Mouse (Mus musculus) embryo, embryonic 9.5 days (tissue): ENCODE measurements around the gene Atp5l.
"Not testable (repeated sequence)": the region's sequence is repeated elsewhere in the genome, so short reads cannot be mapped to it uniquely, and the experiment has no call there.

Experiments used
- DNase-seq: peaks from one replicate; pipeline ENCODE4 v3.0.0-alpha.2; 2017; ENCODE audit errors: extremely low spot score

Atp5l gene

GRCm38 (mm10) chr9:44920374-44921122, at the start of gene Atp5l:
Gene Atp5l (minus strand): TSS chr9:44920742.
- DNase-seq = peak; percentile 93

DNA sequence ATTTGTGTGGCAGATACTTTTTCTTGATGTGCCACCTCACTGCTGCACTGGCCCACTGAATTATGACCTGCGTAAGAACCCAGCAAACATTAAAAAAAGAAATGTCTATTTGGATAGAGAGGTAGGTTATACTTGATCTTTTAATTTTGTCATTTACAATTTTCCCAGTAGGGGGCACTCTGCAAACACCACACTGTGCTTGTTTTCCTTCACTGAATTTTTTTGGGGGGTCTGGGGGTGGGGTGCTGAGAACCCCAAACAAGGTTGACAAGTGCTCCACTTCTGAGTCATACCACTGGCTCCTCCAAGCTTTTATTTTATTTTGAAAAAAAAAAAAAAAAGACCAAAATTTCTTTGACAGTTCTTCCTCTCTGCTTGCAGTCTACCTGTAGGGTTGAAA, 48.9 kb upstream of the Atp5l start:
- no peak for DNase-seq

DNA sequence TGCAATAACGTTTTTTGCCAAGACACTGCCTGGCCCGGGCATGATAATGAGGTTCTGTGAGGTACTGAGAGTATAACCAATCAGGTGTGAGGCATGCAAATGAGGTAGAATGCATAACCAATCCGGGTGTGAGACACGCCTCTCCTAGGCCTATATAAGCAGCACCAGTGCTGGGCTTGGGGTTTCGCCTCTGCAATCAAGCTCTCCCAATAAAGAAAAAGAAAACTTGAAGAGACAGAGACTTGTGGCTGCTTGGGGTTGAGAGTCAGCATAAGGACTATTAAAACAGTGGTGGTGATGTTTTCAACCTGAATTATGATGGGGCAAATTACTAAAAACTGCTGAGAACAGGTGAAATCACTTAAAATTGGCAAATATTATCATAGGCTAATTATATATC, 47.2 kb upstream of the Atp5l start:
- not testable (repeated sequence) for DNase-seq

GRCm38 (mm10) chr9:44966815-44967242, 46.3 kb upstream of the Atp5l start:
- DNase-seq = peak; percentile 69

DNA sequence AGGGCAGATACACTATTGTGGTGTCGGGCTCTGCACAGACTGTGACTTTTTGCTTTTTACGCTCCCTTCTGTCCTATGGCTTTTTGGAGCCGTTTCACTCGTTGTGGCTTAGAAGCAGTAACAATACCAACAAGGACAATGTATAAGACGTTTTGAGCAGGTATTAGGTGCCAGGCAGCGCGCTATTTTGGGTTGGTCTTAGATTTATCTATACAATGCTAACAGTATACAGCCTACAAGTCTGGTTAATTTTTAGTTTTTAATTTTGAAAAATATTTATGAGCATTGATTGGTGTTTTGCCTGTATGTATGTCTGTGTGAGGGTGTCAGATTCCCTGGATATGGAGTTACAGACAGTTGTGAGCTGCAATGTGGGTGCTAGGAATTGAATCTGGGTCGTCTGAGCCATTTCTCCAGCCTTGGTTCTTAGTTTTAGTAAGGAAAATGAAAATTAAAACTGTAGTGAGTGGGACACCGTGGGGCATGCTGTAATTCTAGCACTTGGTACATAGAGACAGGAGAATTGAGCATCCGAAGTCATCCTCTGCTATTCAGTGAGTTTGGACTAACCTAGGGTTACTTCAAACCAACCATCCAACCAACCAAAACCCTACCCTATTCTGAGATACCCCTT, 45.4 kb upstream of the Atp5l start:
- DNase-seq = no peak

DNA sequence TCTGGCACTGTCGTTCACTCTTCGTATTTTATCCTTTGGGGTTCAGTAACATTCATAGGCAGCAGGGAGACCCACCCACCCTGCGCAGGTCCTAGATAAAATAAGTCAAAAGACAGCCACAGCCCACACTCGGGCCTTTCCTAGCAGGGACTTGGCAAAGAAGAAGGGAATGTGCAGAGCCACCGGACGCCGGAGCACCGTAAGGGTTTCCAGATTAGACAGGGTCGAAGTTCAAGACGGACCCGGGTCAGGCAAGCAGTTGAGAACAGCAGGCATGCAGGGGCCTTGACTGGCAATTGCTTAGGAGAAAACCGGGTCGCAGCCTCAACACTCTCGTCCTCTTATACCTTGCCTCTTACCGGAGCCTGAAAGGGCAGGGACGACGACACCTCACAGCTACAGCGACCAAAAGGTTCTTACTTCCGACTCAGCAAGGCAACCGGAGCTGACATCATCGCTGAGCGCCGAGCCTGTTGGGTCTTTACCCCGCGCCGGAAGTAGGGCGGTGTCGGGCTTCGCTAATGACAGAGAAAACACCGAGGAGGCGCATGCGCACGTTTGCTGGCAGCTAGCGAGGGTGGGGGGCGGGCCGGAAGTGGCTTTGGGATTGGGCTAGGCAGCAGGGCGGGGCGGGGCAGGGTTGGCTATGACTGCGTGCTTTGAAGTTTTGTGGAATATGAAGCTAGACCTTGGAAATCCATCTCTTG, 44.7 kb upstream of the Atp5l start, which contains the start of gene Ube4a:
Gene Ube4a (minus strand): TSS at position 475 of the 707 bp plus-strand sequence.
- peak; percentile 100 for DNase-seq

DNA sequence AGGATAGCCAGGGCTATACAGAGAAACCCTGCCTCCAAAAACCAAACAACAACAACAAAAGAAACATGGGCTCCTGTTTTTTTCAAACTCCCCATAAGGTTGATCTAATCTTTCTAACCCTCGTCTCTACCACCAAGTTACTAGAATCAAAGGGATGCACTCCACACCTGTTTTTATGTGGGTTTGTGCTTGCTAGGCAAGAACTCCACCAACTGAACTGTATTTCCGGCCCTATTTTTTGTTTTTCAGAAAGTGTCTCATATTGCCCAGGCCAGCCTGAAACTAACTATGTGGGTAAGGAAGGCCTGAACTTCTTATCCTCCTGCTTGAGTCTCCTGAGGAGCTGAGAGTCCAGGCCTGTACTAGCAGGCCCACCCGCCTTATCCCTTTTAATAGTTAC, 33.9 kb upstream of the Atp5l start:
- DNase-seq = no peak

DNA sequence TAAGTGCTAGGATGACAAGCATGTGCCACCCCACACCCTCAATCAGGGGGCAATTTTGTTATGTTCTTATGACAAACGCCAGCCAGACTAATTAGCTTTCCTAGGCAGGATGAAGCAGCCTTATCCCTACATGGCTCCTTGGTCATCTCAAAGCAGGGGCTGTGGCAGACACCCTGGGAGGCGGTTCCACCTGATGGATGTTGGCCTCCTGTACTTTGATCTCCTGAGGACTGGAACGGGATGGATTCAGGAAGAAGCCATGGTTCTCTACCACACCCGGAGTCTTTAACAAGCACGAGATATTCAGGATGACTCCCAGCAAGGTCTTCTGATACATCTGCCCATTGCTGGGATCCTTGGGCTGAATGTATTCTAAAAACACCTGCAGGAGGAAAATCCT, 27.3 kb upstream of the Atp5l start:
- no peak for DNase-seq

DNA sequence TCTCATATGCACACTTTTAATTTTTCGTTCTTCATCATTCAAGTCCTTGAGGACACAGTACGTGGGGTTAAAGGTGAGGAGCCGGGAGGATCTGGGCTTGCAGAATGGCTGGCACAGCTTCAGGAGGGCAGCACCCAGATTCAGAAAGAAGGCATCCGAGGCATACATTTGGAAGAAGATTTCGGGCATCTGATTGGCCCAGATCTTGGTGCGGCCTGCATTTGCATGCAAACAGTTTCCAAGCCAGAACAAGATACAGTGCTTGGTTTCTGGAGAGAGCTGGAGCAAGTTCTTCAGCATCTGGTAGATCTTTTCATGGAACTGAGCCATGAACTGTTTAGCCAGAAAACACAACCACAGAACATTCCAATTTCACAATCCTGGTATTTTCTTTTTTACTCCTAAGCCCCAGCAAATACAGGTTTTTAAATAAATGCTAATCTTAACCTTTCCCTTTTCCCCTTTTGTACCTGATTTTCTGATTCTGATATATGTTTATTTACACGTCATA, 25.7 kb upstream of the Atp5l start:
- DNase-seq = no peak

DNA sequence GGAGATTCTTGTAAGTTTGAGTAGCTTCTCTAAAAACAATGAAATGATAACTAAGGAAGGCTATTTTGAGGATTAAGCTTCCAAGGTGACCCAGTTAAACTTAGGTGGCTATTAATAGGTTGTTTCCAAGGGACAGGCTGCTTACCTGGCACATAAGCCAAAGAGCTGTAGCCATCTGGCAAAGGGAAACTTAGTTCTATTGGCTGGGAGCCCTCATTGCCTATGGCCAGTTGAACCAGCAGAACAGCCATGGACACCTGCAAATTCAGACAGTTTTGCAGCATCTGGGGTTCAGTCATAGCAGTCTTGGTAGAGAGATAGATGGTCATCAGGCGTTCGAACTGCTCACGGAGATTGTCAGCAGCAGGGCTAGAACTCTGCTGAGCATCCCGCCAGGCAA, 21.9 kb upstream of the Atp5l start:
- no peak for DNase-seq

GRCm38 (mm10) chr9:44941756-44942155, 21.2 kb upstream of the Atp5l start:
- DNase-seq = no peak

DNA sequence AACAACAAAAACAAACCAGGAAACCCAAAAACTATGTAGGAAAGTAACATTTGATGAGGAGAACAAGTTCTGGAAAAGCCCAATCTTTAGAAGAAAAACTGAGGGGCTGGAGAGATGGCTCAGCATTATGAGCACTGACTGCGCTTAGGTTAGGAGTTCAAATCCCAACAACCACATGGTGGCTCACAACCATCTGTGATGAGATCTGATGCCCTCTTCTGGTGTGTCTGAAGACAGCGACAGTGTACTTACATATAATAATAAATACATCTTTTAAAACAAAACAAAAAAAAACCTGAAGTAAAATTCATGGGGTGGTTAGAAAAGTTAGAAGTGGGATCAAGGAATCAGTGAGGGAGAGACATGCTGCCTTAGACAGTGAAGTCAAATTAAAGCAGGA, 1.0 kb upstream of the Atp5l start:
- no peak for DNase-seq

- no peak for DNase-seq
These were observed 554 bp upstream of the Atp5l start for GRCm38 (mm10) chr9:44921123-44921468.

- no peak for DNase-seq
These were observed 936 bp downstream of the Atp5l start for GRCm38 (mm10) chr9:44919606-44920005.

DNA sequence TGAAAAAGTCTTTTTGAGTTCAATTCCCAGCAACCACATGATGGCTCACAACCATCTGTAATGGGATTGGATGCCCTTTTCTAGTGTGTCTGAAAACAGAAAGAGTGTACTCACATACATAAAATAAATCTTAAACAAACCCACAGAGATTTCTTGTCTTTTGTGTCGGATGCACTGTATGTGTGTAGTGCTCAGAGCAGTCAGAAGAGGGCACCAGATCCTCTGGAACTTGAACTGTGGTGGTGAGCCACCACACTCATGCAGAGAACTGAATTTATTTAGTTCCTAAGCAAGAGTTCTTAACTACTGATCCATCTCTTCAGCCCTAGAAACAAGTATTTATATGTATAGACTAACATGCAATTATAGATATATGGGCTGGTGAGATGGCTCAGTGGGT, 4.3 kb downstream of the Atp5l start:
- DNase-seq = peak; percentile 14

DNA sequence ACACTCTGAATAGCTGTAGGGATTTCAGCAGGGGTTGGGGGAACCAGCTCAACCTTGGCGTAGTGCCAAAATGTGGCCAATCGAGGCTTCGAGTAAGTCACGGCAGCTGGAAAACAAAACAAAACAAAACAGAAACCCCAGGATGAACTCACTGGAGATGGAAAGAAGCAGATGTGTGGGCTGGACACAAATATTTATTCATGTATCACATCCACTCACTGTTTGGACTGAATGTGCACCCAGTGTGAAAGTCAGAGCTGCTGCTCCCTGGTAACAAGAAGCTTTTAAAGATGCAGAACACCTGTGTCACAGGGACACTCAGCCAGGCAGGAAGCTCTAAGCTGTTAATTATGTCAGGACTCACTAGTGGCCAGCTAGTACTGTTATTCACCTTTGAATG, 5.8 kb downstream of the Atp5l start:
- DNase-seq = no peak

DNA sequence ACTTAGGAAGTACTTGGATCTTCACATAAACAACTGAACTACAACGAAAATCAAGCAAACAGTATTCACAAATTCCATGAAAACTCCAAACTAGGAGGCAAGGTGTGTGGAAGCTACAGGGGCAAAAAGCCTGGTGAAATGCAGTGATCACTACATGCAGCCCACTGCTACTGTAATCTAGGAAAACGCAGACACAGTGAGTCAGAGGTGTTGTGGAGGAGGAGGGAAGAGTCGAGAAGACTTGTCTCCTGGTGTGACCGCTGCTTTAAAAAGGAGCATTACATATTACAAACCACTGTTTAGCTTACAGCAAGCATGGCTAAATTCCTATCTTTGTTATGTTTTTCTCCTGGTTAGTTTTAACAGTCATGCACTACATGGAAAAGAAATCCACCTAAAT, 9.2 kb downstream of the Atp5l start:
- DNase-seq = no peak

DNA sequence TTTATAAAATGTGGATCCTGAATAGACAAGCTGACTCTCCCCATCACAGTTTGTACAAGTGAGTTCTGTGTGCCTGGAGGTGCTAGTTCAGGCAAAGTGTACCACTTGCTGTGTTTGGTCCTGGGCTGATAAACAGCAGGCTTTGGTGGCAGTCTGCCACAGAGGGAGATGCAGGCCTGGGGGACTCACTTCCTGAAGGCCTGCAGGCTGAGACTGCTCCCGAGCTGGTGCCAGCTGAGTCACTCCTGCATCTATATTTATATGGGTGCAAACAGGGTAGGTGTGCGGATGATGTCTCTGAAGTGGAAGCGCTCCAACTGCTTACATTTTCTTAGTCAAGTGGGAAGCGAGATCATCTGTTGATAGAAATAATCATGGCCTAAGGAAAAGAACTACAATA, 14.9 kb downstream of the Atp5l start:
- DNase-seq = no peak

DNA sequence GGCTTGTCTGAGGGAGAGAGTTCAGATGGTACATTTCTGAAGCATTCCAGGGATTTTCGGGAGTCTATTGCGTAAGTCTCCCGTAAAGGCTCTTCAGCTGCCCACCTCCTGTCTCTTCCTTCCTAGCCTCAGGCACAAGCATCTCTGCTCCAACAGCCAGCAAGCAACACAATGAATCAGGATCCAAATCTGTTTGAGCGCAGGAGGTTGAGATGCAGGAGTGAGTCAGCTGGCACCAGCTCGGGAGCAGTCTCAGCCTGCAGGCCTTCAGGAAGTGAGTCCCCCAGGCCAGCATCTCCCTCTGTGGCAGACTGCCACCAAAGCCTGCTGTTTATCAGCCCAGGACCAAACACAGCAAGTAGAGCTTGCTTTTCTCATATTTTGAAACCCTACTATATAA, 15.6 kb downstream of the Atp5l start:
- DNase-seq = no peak

DNA sequence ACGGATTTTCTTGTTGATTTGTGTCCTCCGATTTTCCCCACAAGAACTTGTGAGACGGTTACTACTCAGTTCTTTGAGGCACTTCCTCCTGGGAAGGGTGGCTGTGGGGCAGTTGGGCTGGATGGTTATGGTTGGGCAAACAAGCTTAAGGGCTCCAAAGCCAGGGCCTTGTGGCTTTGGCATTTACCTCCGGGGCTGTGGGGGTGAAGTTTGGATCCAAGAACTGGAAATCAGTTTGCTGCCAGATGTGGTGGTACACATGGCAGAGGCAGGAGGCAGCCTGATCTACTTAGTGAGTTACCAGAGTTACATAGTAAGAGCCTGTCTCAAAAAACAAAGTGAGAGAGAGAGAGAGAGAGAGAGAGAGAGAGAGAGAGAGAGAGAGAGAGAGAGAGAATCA, 16.7 kb downstream of the Atp5l start:
- DNase-seq = no peak

GRCm38 (mm10) chr9:44900402-44900801, 20.1 kb downstream of the Atp5l start:
- no peak for DNase-seq

DNA sequence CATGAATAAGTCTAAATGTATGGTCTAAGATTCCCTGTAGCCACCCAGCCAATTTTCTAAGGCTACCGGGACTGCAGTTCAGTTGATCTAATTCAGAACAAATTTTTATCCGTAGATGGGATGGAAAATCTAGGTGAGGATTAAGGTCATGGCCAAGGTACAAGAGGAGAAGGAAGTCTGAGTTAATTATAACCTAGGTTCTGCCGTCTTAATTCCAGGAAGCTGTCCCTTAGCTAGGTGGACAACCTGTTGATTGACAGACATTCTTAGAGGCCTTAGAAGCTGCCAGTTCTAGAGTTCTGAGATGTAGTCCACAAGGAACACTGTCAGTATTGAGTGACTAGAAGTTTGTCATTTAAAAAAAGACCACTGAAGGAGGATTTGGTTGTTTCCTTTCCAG, 20.8 kb downstream of the Atp5l start:
- no peak for DNase-seq

- DNase-seq = no peak
These were observed 23.5 kb downstream of the Atp5l start for GRCm38 (mm10) chr9:44897024-44897423.
